Mouse (Mus musculus): ENCODE measurements around the gene Pnpo. TPM values are rescaled to one million over a fixed set of nuclear protein-coding genes. Genes with fewer than 3 reads are reported as not detected.

Pnpo gene
- total RNA-seq (2021), result 10 to 100 TPM; 28.0 to 28.8 TPM
- long read RNA-seq, transcript Pnpo-201 (7 exons, 1,994 nt), result major isoform, 29 of 33 reads
- long read RNA-seq, partial matches to known transcripts, result 2 of 33 reads
- long read RNA-seq, other reads (novel, unspliced or antisense), result 2 of 33 reads

DNA sequence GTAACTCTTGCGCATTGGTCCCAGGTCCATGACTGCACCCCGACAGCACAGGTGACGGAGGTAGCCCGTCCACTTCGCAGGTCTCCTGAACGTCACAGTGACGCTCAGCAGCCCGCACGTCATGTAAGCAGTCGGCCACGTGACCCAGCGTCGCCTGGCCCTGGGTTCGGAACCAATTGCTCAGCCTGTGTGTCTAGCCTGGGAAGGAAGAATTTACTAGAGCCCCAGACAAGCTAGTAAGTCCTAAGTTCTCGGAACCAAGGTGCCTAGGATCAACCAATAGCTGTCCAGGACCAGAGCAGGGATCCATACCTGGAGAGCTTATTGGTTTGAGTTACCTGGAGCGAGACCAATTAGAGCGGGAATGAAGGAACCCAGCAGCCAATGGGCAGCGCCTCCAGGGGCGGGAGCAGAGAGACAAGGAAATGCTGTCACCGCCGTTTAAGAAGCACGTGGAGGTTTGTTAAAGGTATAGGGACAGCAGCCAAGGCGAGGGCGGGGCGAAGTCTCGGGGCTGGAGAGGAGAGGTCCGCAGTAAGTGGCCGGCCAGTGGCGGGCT, at the start of gene Pnpo:
TSS of gene Pnpo (minus strand) at position 241 of the 559 bp plus-strand sequence.
- DNase-seq (ENCODE audit: low spot score in 2 of 2), result peak; percentile 83 to 90

DNA sequence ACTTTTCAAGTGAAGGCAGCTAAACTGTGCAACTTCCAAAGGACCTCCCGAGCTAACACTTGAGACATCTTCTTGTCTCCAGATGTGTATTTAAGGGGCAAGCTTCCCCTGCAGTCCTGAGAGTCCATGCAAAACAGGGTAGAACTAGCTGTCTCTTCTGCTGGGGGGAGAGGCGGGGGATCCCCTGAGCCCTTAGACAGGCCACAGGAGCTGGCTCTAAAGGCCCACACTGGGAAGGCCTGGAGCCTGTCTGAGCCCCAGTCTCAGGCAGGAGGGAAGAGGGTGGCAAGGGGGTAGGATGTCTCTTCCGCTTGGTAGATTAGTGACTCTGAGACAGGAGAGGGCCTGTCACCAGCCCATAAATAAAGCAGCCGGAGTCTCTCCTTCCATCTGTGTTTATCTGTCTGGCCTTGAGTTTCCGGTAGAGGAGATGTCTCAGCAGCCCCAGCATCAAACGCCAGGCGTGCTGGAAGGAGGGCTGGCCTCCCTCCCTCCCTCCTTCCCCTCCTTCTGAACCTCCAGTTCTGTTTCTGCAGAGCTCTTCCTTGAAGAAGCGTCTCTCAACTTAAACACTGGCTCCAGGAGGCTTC, 49.0 kb upstream of the Pnpo start:
- no peak for DNase-seq (ENCODE audit: low spot score in 2 of 2)

DNA sequence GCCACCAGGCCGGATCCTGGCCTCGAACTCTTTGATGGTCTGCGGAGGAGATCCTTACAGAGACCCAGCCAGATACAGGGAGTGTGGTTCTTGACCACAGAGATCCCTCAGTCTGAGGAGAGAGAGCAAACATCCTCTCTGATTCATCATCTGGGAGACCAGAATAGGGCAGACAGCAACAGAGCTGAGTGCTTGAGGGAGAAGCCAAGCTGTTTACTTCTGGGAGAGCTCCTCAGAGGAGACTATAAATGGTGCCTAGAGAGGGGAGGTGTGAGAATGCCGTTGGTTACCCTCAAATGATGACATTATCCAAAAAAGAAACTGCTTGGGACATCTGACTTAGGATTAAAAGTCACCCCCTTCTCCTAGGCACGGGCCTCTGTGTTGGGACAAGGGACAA, 47.7 kb upstream of the Pnpo start:
- no peak for DNase-seq (ENCODE audit: low spot score in 2 of 2)

- no peak for DNase-seq (ENCODE audit: low spot score in 2 of 2)
Measured at GRCm38 (mm10) chr11:96987873-96988655, 44.3 kb upstream of the Pnpo start.

DNA sequence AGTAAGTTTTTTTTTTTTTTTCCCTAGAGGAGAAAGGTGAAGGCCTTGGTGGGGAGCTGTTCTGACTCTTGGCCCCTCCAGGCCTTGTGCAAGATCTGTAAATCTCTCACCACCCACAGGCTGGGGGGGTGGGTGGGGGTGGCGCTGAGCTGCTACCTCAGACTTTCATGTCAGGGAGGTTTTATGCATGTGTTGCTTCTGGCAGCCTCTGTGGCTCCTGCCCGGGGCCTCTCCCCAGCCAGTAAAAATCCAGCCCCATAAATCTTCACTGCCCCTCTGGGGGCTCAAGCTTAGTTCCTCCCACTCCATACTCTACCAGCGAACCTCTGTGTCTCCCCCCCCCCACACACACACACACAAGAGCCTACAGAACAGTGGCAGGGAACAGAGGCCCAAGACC, 42.7 kb upstream of the Pnpo start:
- DNase-seq (ENCODE audit: low spot score in 2 of 2), result no peak

- DNase-seq (ENCODE audit: low spot score in 2 of 2), result no peak
Measured at GRCm38 (mm10) chr11:96984903-96985302, 41.1 kb upstream of the Pnpo start.

- no peak for DNase-seq (ENCODE audit: low spot score in 2 of 2)
Measured at GRCm38 (mm10) chr11:96982859-96983258, 39.1 kb upstream of the Pnpo start, which contains the start of gene Sp2. Sp2 (minus strand) TSS chr11:96982959.

DNA sequence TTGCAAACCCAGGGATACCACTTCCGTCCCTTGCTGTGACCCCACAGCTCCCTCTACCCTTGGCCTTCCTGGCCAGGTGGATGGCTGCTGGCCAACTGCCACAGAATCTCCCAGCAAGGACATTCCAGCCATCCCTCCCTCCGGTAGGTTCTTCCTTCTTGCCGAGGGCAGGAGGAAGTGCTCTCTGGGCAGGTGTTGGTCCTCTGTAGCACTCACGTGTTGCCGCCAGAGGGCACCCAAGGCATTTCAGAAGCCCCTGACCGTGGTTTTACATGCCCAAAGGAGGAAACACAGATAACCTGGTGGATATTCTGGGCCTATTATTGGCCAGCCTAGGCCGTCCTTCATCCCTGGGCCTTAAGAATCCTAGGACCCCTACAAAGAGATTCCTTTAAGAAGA, 38.6 kb upstream of the Pnpo start:
- peak; percentile 83 to 89 for DNase-seq (ENCODE audit: low spot score in 2 of 2)

- no peak for DNase-seq (ENCODE audit: low spot score in 2 of 2)
Measured at GRCm38 (mm10) chr11:96981461-96981860, 37.7 kb upstream of the Pnpo start.

DNA sequence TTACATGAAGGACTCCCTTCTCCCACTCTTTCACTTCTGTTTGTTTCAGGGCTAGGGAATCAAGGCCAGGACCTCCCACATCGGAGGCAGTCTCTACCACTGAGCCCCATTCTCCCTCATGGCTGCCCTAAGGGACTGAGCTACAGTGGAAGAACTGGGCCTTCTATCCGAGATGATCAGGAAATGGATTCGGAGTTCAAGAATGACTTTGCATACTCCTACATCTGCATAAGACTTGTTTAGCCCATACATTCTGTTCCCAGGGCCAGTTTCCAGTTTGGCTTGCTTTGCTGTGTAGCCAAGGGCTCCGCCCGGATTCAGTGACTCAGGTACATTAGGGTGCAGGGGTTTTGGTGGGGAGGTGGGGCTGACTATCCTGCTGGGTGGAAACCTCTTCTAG, 36.2 kb upstream of the Pnpo start:
- no peak for DNase-seq (ENCODE audit: low spot score in 2 of 2)

DNA sequence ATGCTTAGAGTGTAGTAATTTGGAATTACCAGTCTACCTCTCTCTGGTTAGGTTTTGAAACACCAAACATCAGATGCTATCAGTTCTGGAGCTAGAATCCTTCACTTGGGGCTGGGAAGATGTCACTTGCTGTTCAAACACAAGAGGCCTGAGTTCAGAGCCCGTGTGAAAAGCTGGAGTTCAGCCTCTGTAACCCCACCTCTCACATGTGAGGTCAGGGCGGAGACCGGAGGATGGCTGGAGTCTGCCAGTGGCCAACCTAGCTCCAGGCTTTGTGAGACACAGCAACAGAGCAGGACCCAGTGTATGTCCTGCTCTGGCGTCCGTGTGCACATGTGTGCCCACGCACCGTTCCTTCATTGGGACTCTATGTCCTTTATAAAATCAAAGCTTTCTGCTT, 35.5 kb upstream of the Pnpo start:
- no peak for DNase-seq (ENCODE audit: low spot score in 2 of 2)

DNA sequence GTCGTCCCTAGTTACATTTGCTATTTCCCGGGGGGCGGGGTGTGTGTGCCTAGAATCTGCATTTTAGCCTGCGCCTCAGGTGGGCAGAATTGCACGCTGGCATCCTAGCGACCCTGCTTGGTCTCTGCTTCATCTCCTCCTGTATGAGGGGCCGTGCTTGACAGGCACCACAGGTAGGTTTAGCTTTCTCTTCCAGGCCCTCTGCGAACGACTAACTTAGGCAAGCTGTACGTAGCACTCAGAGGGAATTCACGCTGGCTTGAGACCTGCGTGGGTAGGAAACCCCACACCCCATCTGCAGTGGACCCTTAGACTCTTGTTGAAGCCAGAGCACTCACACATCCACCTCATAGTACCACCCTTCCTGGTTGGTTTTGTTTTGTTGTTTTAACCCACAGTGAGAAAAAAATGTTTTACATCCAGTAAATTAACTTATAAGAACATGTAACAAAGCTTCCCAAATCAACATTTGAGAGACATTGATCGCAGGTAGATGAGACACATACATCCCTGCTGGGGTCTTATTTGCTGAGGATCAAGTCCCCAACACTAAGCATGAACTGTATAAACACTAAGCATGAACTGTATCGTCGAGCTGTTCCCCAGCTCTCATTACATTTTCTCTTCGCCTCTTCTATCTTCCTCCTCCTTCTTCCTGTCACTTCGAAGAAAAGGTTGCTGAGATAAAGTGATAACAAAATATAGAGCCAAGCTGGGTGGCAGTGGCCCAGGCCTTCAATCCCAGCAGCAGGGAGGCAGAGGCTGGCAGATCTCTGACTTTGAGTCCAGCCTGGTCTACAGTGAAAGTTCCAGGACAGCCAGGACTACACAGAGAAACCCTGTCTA, 34.8 kb upstream of the Pnpo start:
- DNase-seq (ENCODE audit: low spot score in 2 of 2), result no peak

GRCm38 (mm10) chr11:96977606-96978400, 34.0 kb upstream of the Pnpo start:
- peak; percentile 98 to 99 for DNase-seq (ENCODE audit: low spot score in 2 of 2)

- peak; percentile 86 to 90 for DNase-seq (ENCODE audit: low spot score in 2 of 2)
Measured at GRCm38 (mm10) chr11:96976911-96977591, 33.3 kb upstream of the Pnpo start.

DNA sequence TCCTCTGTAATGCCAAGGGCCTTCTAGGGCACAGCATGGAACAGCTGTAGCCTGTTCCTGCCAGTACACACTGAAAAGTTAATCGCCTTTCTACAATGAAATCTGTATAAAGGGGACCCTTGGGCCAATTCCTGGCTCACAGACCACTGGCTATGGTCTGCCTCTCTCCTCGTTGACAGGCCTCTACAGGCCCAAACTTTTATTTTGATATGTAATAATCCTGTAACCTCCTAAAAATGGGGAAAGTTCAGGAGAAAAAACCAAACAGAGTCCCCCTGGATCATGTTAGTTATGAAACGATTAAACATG, 32.5 kb upstream of the Pnpo start:
- no peak for DNase-seq (ENCODE audit: low spot score in 2 of 2)

- DNase-seq (ENCODE audit: low spot score in 2 of 2), result no peak
Measured at GRCm38 (mm10) chr11:96975511-96976378, 32.0 kb upstream of the Pnpo start.

DNA sequence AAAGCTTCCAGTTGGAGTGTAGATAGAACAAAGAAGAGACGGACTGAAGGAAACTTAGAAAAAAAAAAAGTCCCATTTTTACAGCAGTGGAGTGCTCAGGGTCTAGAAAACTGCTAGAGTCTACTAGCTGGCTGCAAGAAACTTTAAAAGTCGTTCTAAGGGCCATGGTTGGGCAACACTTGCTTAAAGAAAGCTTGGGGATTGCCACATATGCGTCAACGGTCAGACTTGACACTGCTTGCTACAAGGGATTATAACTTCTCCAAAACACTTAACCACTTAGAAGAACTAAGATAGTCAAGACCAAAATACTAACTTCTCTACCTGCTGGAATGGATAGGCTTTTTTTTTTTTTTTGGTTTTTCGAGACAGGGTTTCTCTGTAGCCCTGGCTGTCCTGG, 31.0 kb upstream of the Pnpo start:
- no peak for DNase-seq (ENCODE audit: low spot score in 2 of 2)

GRCm38 (mm10) chr11:96973426-96973964, 29.7 kb upstream of the Pnpo start:
- DNase-seq (ENCODE audit: low spot score in 2 of 2), result peak; percentile 40 to 42

- no peak for DNase-seq (ENCODE audit: low spot score in 2 of 2)
Measured at GRCm38 (mm10) chr11:96972906-96973305, 29.1 kb upstream of the Pnpo start.

Measured in layer of hippocampus, postnatal 10 days (tissue).